Mouse (Mus musculus): ENCODE data around the gene Umad1.

DNA sequence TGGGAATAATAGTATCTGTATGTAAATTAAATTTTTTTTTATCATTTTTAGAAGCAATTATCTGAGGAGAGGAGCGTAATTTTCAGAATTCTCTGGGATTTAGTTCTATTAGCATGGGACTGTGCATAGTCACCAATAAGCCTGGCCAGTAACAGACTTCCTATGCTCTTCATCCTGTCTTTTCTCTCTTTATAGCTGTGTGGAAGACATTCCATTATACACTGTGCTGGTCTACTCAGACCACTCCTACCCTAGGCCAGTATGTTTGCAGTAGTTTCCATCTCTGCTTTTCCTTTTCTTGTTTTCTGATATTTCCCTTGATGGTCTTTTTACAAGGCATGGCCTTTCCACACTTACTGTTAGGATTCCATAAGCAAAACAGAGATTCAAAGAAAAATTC lies 74.3 kb downstream of the Umad1 start:
- TF ChIP-seq GATA1 (IDR thresholded peaks at IDR 0.05; ENCODE audit: borderline replicate concordance, low read length) (no peak), FLI1 (IDR thresholded peaks at IDR 0.05; ENCODE audit: low read length) (no peak)
